Mouse (Mus musculus) C2C12 (cell line): ENCODE data around the gene Gins2. TPM values are rescaled to one million over a fixed set of nuclear protein-coding genes. Genes with fewer than 3 reads are reported as not detected.

Experiments
- H3K27me3 ChIP-seq: one replicate; pipeline ENCODE4 v1.6.1; 2011; ENCODE audit not compliant: control insufficient read depth, insufficient read depth, insufficient read length
- H3K36me3 ChIP-seq: one replicate; pipeline ENCODE4 v1.6.1; 2011; ENCODE audit not compliant: control insufficient read depth, insufficient read depth
- H3K4me3 ChIP-seq: one replicate; pipeline ENCODE4 v1.5.1; 2011; ENCODE audit warnings: mild to moderate bottlenecking, control low read depth; ENCODE audit not compliant: poor library complexity, insufficient read depth, severe bottlenecking
- H3K79me2 ChIP-seq: one replicate; pipeline ENCODE4 v1.6.1; 2011; ENCODE audit not compliant: control insufficient read depth, insufficient read depth
- H3K79me3 ChIP-seq: one replicate; pipeline ENCODE4 v1.6.1; 2011; ENCODE audit warnings: low read depth, control low read depth
- H3ac ChIP-seq: one replicate; pipeline ENCODE3; 2011; ENCODE audit warnings: low read depth; ENCODE audit not compliant: control insufficient read depth, insufficient read length
- CEBPB ChIP-seq: IDR thresholded peaks from one replicate; pipeline ENCODE4 v1.6.1; 2011; ENCODE audit warnings: low read depth, mild to moderate bottlenecking, control low read depth, moderate library complexity
- CTCF ChIP-seq: IDR thresholded peaks from one replicate; pipeline ENCODE4 v1.5.1; 2011; ENCODE audit not compliant: control insufficient read depth, insufficient read depth, insufficient read length
- FOSL1 ChIP-seq: IDR thresholded peaks from one replicate; pipeline ENCODE4 v1.8.0; 2011; ENCODE audit warnings: mild to moderate bottlenecking, low read length; ENCODE audit not compliant: poor library complexity, insufficient read depth, severe bottlenecking
- MAX ChIP-seq: IDR thresholded peaks from one replicate; pipeline ENCODE4 v1.6.1; 2011; ENCODE audit warnings: mild to moderate bottlenecking, control low read depth
- MYOD1 ChIP-seq: IDR thresholded peaks from one replicate; pipeline ENCODE4 v1.6.1; 2011; ENCODE audit warnings: low read depth; ENCODE audit not compliant: control insufficient read depth, insufficient read length
- MYOG ChIP-seq: IDR thresholded peaks from one replicate; pipeline ENCODE4 v1.6.1; 2011; ENCODE audit not compliant: control insufficient read depth, insufficient read length; ENCODE audit errors: extremely low read depth
- USF1 ChIP-seq: IDR thresholded peaks from one replicate; pipeline ENCODE4 v1.6.1; 2011; ENCODE audit warnings: low read depth, mild to moderate bottlenecking, control low read depth, moderate library complexity
- polyA plus RNA-seq: library from polyadenylated mRNA; unstranded; fragments of >200 nt; fragmentation: generic; extraction: Trizol; gene quantifications from one replicate; pipeline ENCODE4 v1.2.1, GENCODE M21; 2012; ENCODE audit warnings: missing spikeins

Gene Gins2
- polyA plus RNA-seq, 1 experiment: 69.8 TPM

- Histone ChIP-seq H3ac (no peak overlapping the region), H3K4me3 (no peak overlapping the region), H3K79me2 (peaks cover 2% of the 10 kb centered on the region), H3K27me3 (no peaks in the 10 kb centered on the region), H3K36me3 (peaks cover 75% of the 10 kb centered on the region), H3K79me3 (peaks cover 2% of the 10 kb centered on the region)
- TF ChIP-seq MYOG: no peak
- no peak for TF ChIP-seq USF1
- no peak for TF ChIP-seq CTCF
- no peak for TF ChIP-seq MYOD1
- no peak for TF ChIP-seq CEBPB
- TF ChIP-seq FOSL1: no peak
- no peak for TF ChIP-seq MAX
Observed at GRCm38 (mm10) chr8:120581329-120581728, 7.8 kb downstream of the Gins2 start.

- H3K79me2 ChIP-seq: no peaks in the 10 kb centered on the region
- peaks cover 2% of the 10 kb centered on the region for H3K79me3 ChIP-seq
- H3K4me3 ChIP-seq: no peak overlapping the region
- TF ChIP-seq FOSL1: no peak
- H3K36me3 ChIP-seq: peaks cover 79% of the 10 kb centered on the region
- no peak overlapping the region for H3ac ChIP-seq
- no peaks in the 10 kb centered on the region for H3K27me3 ChIP-seq
Observed at GRCm38 (mm10) chr8:120580336-120581000, 8.6 kb downstream of the Gins2 start.

GRCm38 (mm10) chr8:120577821-120578220 is 11.3 kb downstream of the Gins2 start:
- Histone ChIP-seq H3K4me3 (no peak overlapping the region), H3K79me3 (no peaks in the 10 kb centered on the region), H3K36me3 (peaks cover 80% of the 10 kb centered on the region), H3ac (no peak overlapping the region), H3K79me2 (no peaks in the 10 kb centered on the region), H3K27me3 (no peaks in the 10 kb centered on the region)
- no peak for TF ChIP-seq MAX
- no peak for TF ChIP-seq FOSL1
- no peak for TF ChIP-seq MYOG
- no peak for TF ChIP-seq CEBPB
- TF ChIP-seq CTCF: no peak
- no peak for TF ChIP-seq USF1
- no peak for TF ChIP-seq MYOD1

GRCm38 (mm10) chr8:120575801-120576200 is 13.3 kb downstream of the Gins2 start:
- H3ac ChIP-seq: no peak overlapping the region
- H3K27me3 ChIP-seq: no peaks in the 10 kb centered on the region
- TF ChIP-seq USF1: no peak
- TF ChIP-seq MYOG: no peak
- TF ChIP-seq CTCF: no peak
- TF ChIP-seq CEBPB: no peak
- no peak for TF ChIP-seq MYOD1
- no peak for TF ChIP-seq MAX
- TF ChIP-seq FOSL1: no peak
- H3K79me3 ChIP-seq: no peaks in the 10 kb centered on the region
- no peaks in the 10 kb centered on the region for H3K79me2 ChIP-seq
- H3K36me3 ChIP-seq: peaks cover 81% of the 10 kb centered on the region
- H3K4me3 ChIP-seq: no peak overlapping the region

GRCm38 (mm10) chr8:120574941-120575340 is 14.2 kb downstream of the Gins2 start:
- no peaks in the 10 kb centered on the region for H3K79me3 ChIP-seq
- H3K36me3 ChIP-seq: peaks cover 79% of the 10 kb centered on the region
- no peaks in the 10 kb centered on the region for H3K27me3 ChIP-seq
- H3K79me2 ChIP-seq: no peaks in the 10 kb centered on the region
- H3K4me3 ChIP-seq: no peak overlapping the region
- H3ac ChIP-seq: no peak overlapping the region
- TF ChIP-seq MYOD1: no peak
- no peak for TF ChIP-seq USF1
- no peak for TF ChIP-seq MAX
- no peak for TF ChIP-seq CEBPB
- TF ChIP-seq CTCF: no peak
- TF ChIP-seq MYOG: no peak
- TF ChIP-seq FOSL1: no peak

GRCm38 (mm10) chr8:120573866-120574265 is 15.2 kb downstream of the Gins2 start:
- Histone ChIP-seq H3K79me3 (no peaks in the 10 kb centered on the region), H3K79me2 (no peaks in the 10 kb centered on the region), H3K4me3 (no peak overlapping the region), H3ac (no peak overlapping the region), H3K36me3 (peaks cover 79% of the 10 kb centered on the region), H3K27me3 (no peaks in the 10 kb centered on the region)
- no peak for TF ChIP-seq MYOG
